Mouse (Mus musculus) thymus, postnatal 25 days (tissue): ENCODE results near the gene Atp4a.
A peak's percentile ranks its signal among the peaks of the same experiment; 100 is the strongest.
"Not testable (repeated sequence)": the region's sequence is repeated elsewhere in the genome, so short reads cannot be mapped to it uniquely, and the experiment has no call there.

ENCODE experiments used
- DNase-seq: peaks from one replicate; pipeline ENCODE4 v3.0.0; 2022

Atp4a gene

GRCm38 (mm10) chr7:30730064-30730722 is 18.2 kb downstream of the Atp4a start:
- not testable (repeated sequence) for DNase-seq

GRCm38 (mm10) chr7:30736211-30736610 is 24.2 kb downstream of the Atp4a start:
- no peak for DNase-seq

- not testable (repeated sequence) for DNase-seq
Observed at GRCm38 (mm10) chr7:30742570-30742969, 30.6 kb downstream of the Atp4a start.

- not testable (repeated sequence) for DNase-seq
Observed at GRCm38 (mm10) chr7:30743617-30744016, 31.6 kb downstream of the Atp4a start, which contains the start of gene Gapdhs. Gene Gapdhs (minus strand): TSS chr7:30743681.

GRCm38 (mm10) chr7:30744022-30744598 is 32.1 kb downstream of the Atp4a start:
- no peak for DNase-seq

GRCm38 (mm10) chr7:30747525-30748204 is 35.7 kb downstream of the Atp4a start:
- DNase-seq = no peak

GRCm38 (mm10) chr7:30749824-30750606 is 38.0 kb downstream of the Atp4a start:
- no peak for DNase-seq

GRCm38 (mm10) chr7:30751086-30751669 is 39.2 kb downstream of the Atp4a start, which contains the start of gene Sbsn:
Gene Sbsn (plus strand): TSS chr7:30751471.
- no peak for DNase-seq

- DNase-seq = no peak
Observed at GRCm38 (mm10) chr7:30757001-30757400, 45.0 kb downstream of the Atp4a start.

- peak; percentile 18 for DNase-seq
Observed at GRCm38 (mm10) chr7:30758853-30759252, 46.8 kb downstream of the Atp4a start.

GRCm38 (mm10) chr7:30761769-30762352 is 49.9 kb downstream of the Atp4a start:
- DNase-seq = no peak

GRCm38 (mm10) chr7:30763456-30763855 is 51.4 kb downstream of the Atp4a start, which contains the start of gene Dmkn:
Gene Dmkn (plus strand): TSS chr7:30763756.
- DNase-seq = no peak

GRCm38 (mm10) chr7:30765173-30765572 is 53.2 kb downstream of the Atp4a start:
- no peak for DNase-seq

GRCm38 (mm10) chr7:30766408-30766807 is 54.4 kb downstream of the Atp4a start:
- no peak for DNase-seq

GRCm38 (mm10) chr7:30769236-30769635 is 57.2 kb downstream of the Atp4a start:
- DNase-seq = no peak
